Mouse (Mus musculus) MEL (cell line): ENCODE measurements around the gene Sema6c. TPM values are rescaled to one million over a fixed set of nuclear protein-coding genes. Genes with fewer than 3 reads are reported as not detected.

ENCODE experiments used
- DNase-seq: peaks from one replicate; pipeline ENCODE4 v3.0.0; 2011; ENCODE audit warnings: low read depth, low spot score
- H3K27ac ChIP-seq: 2 replicates; pipeline ENCODE4 v1.5.1; 2012; ENCODE audit warnings: low read depth, mild to moderate bottlenecking, control low read depth, low read length, moderate library complexity; ENCODE audit not compliant: control insufficient read depth
- H3K27me3 ChIP-seq, 2 experiments: fragments of 150-350 bp in 1 of 2; sonication (generic) in 1 of 2; 2 replicates each; pipeline ENCODE4 v1.6.1; 2012; ENCODE audit warnings: low read length in 2 of 2, mild to moderate bottlenecking in 2 of 2, improper control_type of control experiment in 1 of 2, moderate library complexity in 1 of 2; ENCODE audit not compliant: insufficient read depth in 2 of 2, control insufficient read depth in 1 of 2
- H3K36me3 ChIP-seq, 2 experiments: 2 replicates each; pipeline ENCODE4 v1.6.1; 2012 to 2014; ENCODE audit warnings: low read length in 2 of 2, improper control_type of control experiment in 1 of 2, inconsistent platforms in 1 of 2, mild to moderate bottlenecking in 1 of 2; ENCODE audit not compliant: insufficient read depth in 2 of 2, control insufficient read depth in 1 of 2
- H3K4me1 ChIP-seq, 2 experiments: fragments of 150-350 bp in 1 of 2; sonication (generic) in 1 of 2; 2 replicates each; pipeline ENCODE4 v1.6.1; 2012; ENCODE audit warnings: low read length in 2 of 2, improper control_type of control experiment in 1 of 2, mild to moderate bottlenecking in 1 of 2; ENCODE audit not compliant: insufficient read depth in 2 of 2, control insufficient read depth in 1 of 2
- H3K4me3 ChIP-seq, 2 experiments: fragments of 150-350 bp in 1 of 2; sonication (generic) in 1 of 2; 2 replicates each; pipeline ENCODE4 v1.5.1; 2012; ENCODE audit warnings: low read depth in 2 of 2, low read length in 2 of 2, mild to moderate bottlenecking in 2 of 2, moderate library complexity in 2 of 2, control low read depth in 1 of 2, improper control_type of control experiment in 1 of 2; ENCODE audit not compliant: control insufficient read depth in 1 of 2, insufficient read depth in 1 of 2
- H3K79me2 ChIP-seq: 2 replicates; pipeline ENCODE4 v1.6.1; 2012; ENCODE audit warnings: mild to moderate bottlenecking, low read length, moderate library complexity; ENCODE audit not compliant: control insufficient read depth, poor library complexity, insufficient read depth
- H3K9ac ChIP-seq: 2 replicates; pipeline ENCODE4 v1.6.1; 2012; ENCODE audit warnings: low read depth, mild to moderate bottlenecking, control low read depth, low read length, moderate library complexity; ENCODE audit not compliant: control insufficient read depth, poor library complexity, severe bottlenecking
- H3K9me3 ChIP-seq: fragments of 150-350 bp; sonication (generic); replicated peaks from 2 replicates; pipeline ENCODE4 v1.6.1; 2012; ENCODE audit warnings: mild to moderate bottlenecking, low read length, improper control_type of control experiment, moderate library complexity; ENCODE audit not compliant: insufficient read depth
- CHD1 ChIP-seq: IDR thresholded peaks from 2 replicates; pipeline ENCODE4 v1.6.1; 2012; ENCODE audit warnings: low read depth, mild to moderate bottlenecking, inconsistent platforms, low read length, improper control_type of control experiment
- CHD2 ChIP-seq: IDR thresholded peaks from 2 replicates; pipeline ENCODE4 v1.6.1; 2011; ENCODE audit warnings: low read length, improper control_type of control experiment
- E2F4 ChIP-seq: IDR thresholded peaks from 2 replicates; pipeline ENCODE4 v1.6.1; 2011; ENCODE audit warnings: low read depth, low read length, improper control_type of control experiment, borderline replicate concordance
- ELF1 ChIP-seq: IDR thresholded peaks from 2 replicates; pipeline ENCODE4 v1.6.1; 2014; ENCODE audit warnings: low read depth, mild to moderate bottlenecking, inconsistent platforms, low read length, improper control_type of control experiment, moderate library complexity
- EP300 ChIP-seq, 2 experiments: IDR thresholded peaks; 2 replicates each; pipeline ENCODE4 v1.6.1; 2011; ENCODE audit warnings: improper control_type of control experiment in 2 of 2, low read length in 2 of 2, low read depth in 1 of 2, mild to moderate bottlenecking in 1 of 2
- GABPA ChIP-seq: IDR thresholded peaks from 2 replicates; pipeline ENCODE4 v1.6.1; 2012; ENCODE audit warnings: low read depth, mild to moderate bottlenecking, inconsistent platforms, low read length, improper control_type of control experiment, moderate library complexity
- GATA1 ChIP-seq: IDR thresholded peaks from 2 replicates; pipeline ENCODE4 v1.6.1; 2011; ENCODE audit warnings: low read depth, low read length, improper control_type of control experiment
- MAX ChIP-seq: IDR thresholded peaks from 2 replicates; pipeline ENCODE4 v1.6.1; 2011; ENCODE audit warnings: low read length, improper control_type of control experiment
- MAZ ChIP-seq: IDR thresholded peaks from 2 replicates; pipeline ENCODE4 v1.6.1; 2012; ENCODE audit warnings: low read depth, mild to moderate bottlenecking, inconsistent platforms, low read length, improper control_type of control experiment
- MEF2A ChIP-seq: IDR thresholded peaks from 2 replicates; pipeline ENCODE4 v1.6.1; 2014; ENCODE audit warnings: low read depth, mild to moderate bottlenecking, inconsistent platforms, low read length, improper control_type of control experiment; ENCODE audit not compliant: poor library complexity, insufficient replicate concordance, severe bottlenecking; ENCODE audit errors: extremely low read depth
- MYB ChIP-seq: IDR thresholded peaks from 2 replicates; pipeline ENCODE4 v1.6.1; 2011; ENCODE audit warnings: mild to moderate bottlenecking, low read depth, low read length, improper control_type of control experiment
- MYC ChIP-seq: IDR thresholded peaks from 2 replicates; pipeline ENCODE4 v1.6.1; 2011; ENCODE audit warnings: low read depth, mild to moderate bottlenecking, low read length, improper control_type of control experiment, moderate library complexity
- NRF1 ChIP-seq: IDR thresholded peaks from 2 replicates; pipeline ENCODE4 v1.6.1; 2014; ENCODE audit warnings: low read depth, mild to moderate bottlenecking, inconsistent platforms, low read length, improper control_type of control experiment, moderate library complexity; ENCODE audit not compliant: poor library complexity, insufficient read depth, severe bottlenecking
- POLR2A ChIP-seq, 2 experiments: IDR thresholded peaks; 2 replicates each; pipeline ENCODE4 v1.6.1; 2011 to 2012; ENCODE audit warnings: low read length in 2 of 2, mild to moderate bottlenecking in 2 of 2, control low read depth in 1 of 2, improper control_type of control experiment in 1 of 2, low read depth in 1 of 2, moderate library complexity in 1 of 2; ENCODE audit not compliant: control insufficient read depth in 1 of 2, insufficient read depth in 1 of 2, poor library complexity in 1 of 2
- POLR2AphosphoS2 ChIP-seq: IDR thresholded peaks from 2 replicates; pipeline ENCODE4 v1.6.1; 2011; ENCODE audit warnings: low read length, improper control_type of control experiment
- POLR2AphosphoS5 ChIP-seq: IDR thresholded peaks from 2 replicates; pipeline ENCODE4 v1.6.1; 2012; ENCODE audit warnings: low read depth, borderline replicate concordance, mild to moderate bottlenecking, inconsistent platforms, low read length, moderate library complexity, mixed read lengths
- RAD21 ChIP-seq: IDR thresholded peaks from 2 replicates; pipeline ENCODE4 v1.6.1; 2011; ENCODE audit warnings: mild to moderate bottlenecking, low read depth, low read length, improper control_type of control experiment
- RCOR1 ChIP-seq: IDR thresholded peaks from 2 replicates; pipeline ENCODE4 v1.6.1; 2012; ENCODE audit warnings: low read depth, mild to moderate bottlenecking, inconsistent platforms, low read length, improper control_type of control experiment
- SMC3 ChIP-seq: IDR thresholded peaks from 2 replicates; pipeline ENCODE4 v1.6.1; 2011; ENCODE audit warnings: low read depth, low read length, improper control_type of control experiment
- TBP ChIP-seq: IDR thresholded peaks from 2 replicates; pipeline ENCODE4 v1.8.0; 2011; ENCODE audit warnings: low read depth, low read length, improper control_type of control experiment
- TCF12 ChIP-seq: IDR thresholded peaks from 2 replicates; pipeline ENCODE4 v1.6.1; 2014; ENCODE audit warnings: low read depth, mild to moderate bottlenecking, inconsistent platforms, low read length, improper control_type of control experiment, moderate library complexity
- USF2 ChIP-seq, 2 experiments: IDR thresholded peaks; 2 replicates each; pipeline ENCODE4 v1.6.1; 2011 to 2012; ENCODE audit warnings: improper control_type of control experiment in 2 of 2, low read length in 2 of 2, borderline replicate concordance in 1 of 2, inconsistent platforms in 1 of 2, low read depth in 1 of 2, mild to moderate bottlenecking in 1 of 2; ENCODE audit not compliant: insufficient read depth in 1 of 2
- ZC3H11A ChIP-seq: IDR thresholded peaks from 2 replicates; pipeline ENCODE4 v1.6.1; 2012; ENCODE audit warnings: low read depth, mild to moderate bottlenecking, inconsistent platforms, low read length, improper control_type of control experiment
- ZKSCAN1 ChIP-seq: IDR thresholded peaks from 2 replicates; pipeline ENCODE4 v1.6.1; 2012; ENCODE audit warnings: low read depth, mild to moderate bottlenecking, inconsistent platforms, low read length, improper control_type of control experiment, moderate library complexity
- ZMIZ1 ChIP-seq: IDR thresholded peaks from 2 replicates; pipeline ENCODE4 v1.6.1; 2012; ENCODE audit warnings: low read depth, mild to moderate bottlenecking, inconsistent platforms, low read length, improper control_type of control experiment, moderate library complexity
- ZNF384 ChIP-seq: IDR thresholded peaks from 2 replicates; pipeline ENCODE4 v1.6.1; 2012; ENCODE audit warnings: low read depth, mild to moderate bottlenecking, inconsistent platforms, low read length, improper control_type of control experiment
- polyA plus RNA-seq, 2 experiments: library from polyadenylated mRNA; stranded (reverse) in 1 of 2; unstranded in 1 of 2; fragments of >175 nt in 1 of 2; fragments of >200 nt in 1 of 2; gene quantifications; 2 replicates each; pipeline versions ENCODE4 v1.2.1 to v1.2.4; 2012; ENCODE audit warnings: low replicate concordance in 2 of 2, low read depth in 1 of 2; ENCODE audit not compliant: insufficient read length in 2 of 2, insufficient read depth in 1 of 2, missing spikeins in 1 of 2
- total RNA-seq: library from RNA; depleted of rRNA; stranded (reverse); fragments of 300-350 nt; gene quantifications from 2 replicates; pipeline ENCODE4 v1.2.3, GENCODE M21; 2012

Gene Sema6c
- total and polyA plus RNA-seq, 3 experiments, result 0.35 to 3.2 TPM; not detected in 1

DNA sequence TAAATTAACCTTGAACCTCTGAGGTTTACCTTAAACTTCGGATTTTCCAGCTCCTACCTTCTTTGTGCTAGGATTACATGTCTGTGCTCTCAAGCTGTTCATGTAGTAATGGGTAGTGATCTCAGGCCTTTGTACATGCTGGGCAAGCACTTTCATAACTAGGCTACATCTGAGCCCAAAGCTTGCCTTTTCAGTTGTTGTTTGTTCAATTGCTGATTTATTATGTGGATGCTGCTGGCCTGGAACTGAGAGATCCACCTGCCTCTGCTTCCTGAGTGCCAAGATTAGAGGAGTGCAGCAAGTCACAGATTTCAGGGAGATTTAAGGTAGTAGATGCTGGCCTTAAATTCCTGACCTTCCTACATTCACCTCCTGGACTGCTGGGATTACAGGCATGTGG lies 38.8 kb downstream of the Sema6c start:
- Histone ChIP-seq H3K9ac (no peak overlapping the region), H3K27ac (no peak overlapping the region), H3K9me3 (no peaks in the 10 kb centered on the region), H3K36me3 (peaks cover 0 to 84% of the 10 kb centered on the region in 2 experiments; a peak in 2 of 4 replicates), H3K27me3 (no peaks in the 10 kb centered on the region), H3K4me3 (no peak overlapping the region), H3K4me1 (no peaks in the 10 kb centered on the region), H3K79me2 (no peaks in the 10 kb centered on the region)
- TF ChIP-seq ZMIZ1, result no peak
- TF ChIP-seq ZKSCAN1, result no peak
- TF ChIP-seq CHD1, result no peak
- TF ChIP-seq POLR2AphosphoS5, result no peak
- no peak for TF ChIP-seq GABPA
- no peak for TF ChIP-seq TCF12
- TF ChIP-seq MYC, result no peak
- TF ChIP-seq TBP, result no peak
- TF ChIP-seq USF2 (IDR thresholded peaks at IDR 0.05; ENCODE audit: borderline replicate concordance in 1 of 2, insufficient read depth in 1 of 2, low read depth in 1 of 2, low read length in 2 of 2), result no peak
- TF ChIP-seq ZNF384, result no peak
- TF ChIP-seq MEF2A, result no peak
- TF ChIP-seq SMC3, result no peak
- no peak for TF ChIP-seq RCOR1
- TF ChIP-seq CHD2, result no peak
- TF ChIP-seq MAX, result no peak
- no peak for TF ChIP-seq EP300 (IDR thresholded peaks at IDR 0.05; ENCODE audit: low read depth in 1 of 2, low read length in 2 of 2)
- TF ChIP-seq POLR2AphosphoS2, result no peak; the same call in 1 of the 2 replicates
- no peak for TF ChIP-seq GATA1
- DNase-seq, result no peak

DNA sequence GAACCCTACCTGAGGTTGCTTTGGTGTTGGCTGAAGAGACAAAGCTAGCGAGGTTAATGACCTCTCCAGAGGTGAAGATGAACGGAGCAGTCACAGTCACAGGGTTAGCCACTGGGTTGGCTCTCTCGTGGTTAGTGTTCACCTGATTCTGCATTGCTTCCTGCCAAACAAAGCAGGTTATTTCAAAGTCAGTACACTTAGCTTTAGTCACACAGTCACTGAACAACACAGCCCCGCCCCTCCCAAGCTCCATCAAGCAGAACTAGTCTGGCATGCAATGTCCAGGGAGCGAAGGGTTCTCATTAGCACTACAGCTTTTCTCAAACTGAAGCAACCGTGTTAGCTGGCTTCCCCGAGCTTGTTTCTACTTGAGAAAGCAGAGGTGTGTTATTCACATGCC lies 39.9 kb downstream of the Sema6c start:
- Histone ChIP-seq H3K27me3 (no peaks in the 10 kb centered on the region), H3K79me2 (no peaks in the 10 kb centered on the region), H3K4me1 (no peaks in the 10 kb centered on the region), H3K36me3 (peaks cover 0 to 95% of the 10 kb centered on the region in 2 experiments; a peak in 2 of 4 replicates), H3K9me3 (no peaks in the 10 kb centered on the region), H3K4me3 (no peak overlapping the region), H3K9ac (no peak overlapping the region), H3K27ac (no peak overlapping the region)
- DNase-seq, result no peak
- TF ChIP-seq ZKSCAN1, result no peak
- no peak for TF ChIP-seq MYB
- TF ChIP-seq NRF1, result no peak
- TF ChIP-seq MAZ, result no peak
- TF ChIP-seq E2F4, result no peak
- TF ChIP-seq ELF1, result no peak
- TF ChIP-seq ZC3H11A, result no peak
- no peak for TF ChIP-seq RAD21
- TF ChIP-seq SMC3, result no peak
- TF ChIP-seq MAX, result no peak
- TF ChIP-seq MYC, result no peak
- no peak for TF ChIP-seq USF2 (IDR thresholded peaks at IDR 0.05; ENCODE audit: borderline replicate concordance in 1 of 2, insufficient read depth in 1 of 2, low read depth in 1 of 2, low read length in 2 of 2)
- no peak for TF ChIP-seq POLR2A (IDR thresholded peaks at IDR 0.05; ENCODE audit: control insufficient read depth in 1 of 2, insufficient read depth in 1 of 2, low read depth in 1 of 2, low read length in 2 of 2, poor library complexity in 1 of 2)
- no peak for TF ChIP-seq CHD1
- no peak for TF ChIP-seq GABPA
